Mouse (Mus musculus): ENCODE data around the gene Eno1. TPM values are rescaled to one million over a fixed set of nuclear protein-coding genes. Genes with fewer than 3 reads are reported as not detected.

Gene Eno1
- total RNA-seq, 2 experiments from 2014 or later = 410 TPM

DNA sequence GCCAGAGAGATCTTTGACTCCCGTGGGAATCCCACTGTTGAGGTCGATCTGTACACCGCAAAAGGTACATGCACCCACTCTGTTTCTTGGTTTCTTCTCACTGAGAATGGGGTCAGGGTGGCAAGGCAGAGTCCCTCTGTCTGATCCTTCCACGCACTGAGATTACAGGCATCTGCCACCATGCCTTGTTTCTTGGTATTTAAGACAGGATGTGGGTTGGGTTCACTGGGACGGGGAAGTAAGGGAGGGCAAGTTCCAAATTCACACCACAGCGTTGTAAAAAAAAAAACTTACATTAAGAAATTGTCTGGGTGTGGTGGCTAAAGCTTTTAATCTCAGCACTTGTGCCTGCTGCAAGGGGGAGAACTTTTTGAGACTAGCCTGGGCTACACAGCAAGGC is 3.0 kb downstream of the Eno1 start:
- Histone ChIP-seq H3K27ac (no peak overlapping the region; the same call in 1 of the 2 replicates), H3K4me3 (peak overlapping the region; percentile 98)
- no peak for DNase-seq (ENCODE audit: extremely low spot score in 1 of 2, low spot score in 2 of 2)
- intact Hi-C loops (cut with DNase I) = no loop called here
- TF ChIP-seq CTCF (IDR thresholded peaks at IDR 0.05) = no peak

DNA sequence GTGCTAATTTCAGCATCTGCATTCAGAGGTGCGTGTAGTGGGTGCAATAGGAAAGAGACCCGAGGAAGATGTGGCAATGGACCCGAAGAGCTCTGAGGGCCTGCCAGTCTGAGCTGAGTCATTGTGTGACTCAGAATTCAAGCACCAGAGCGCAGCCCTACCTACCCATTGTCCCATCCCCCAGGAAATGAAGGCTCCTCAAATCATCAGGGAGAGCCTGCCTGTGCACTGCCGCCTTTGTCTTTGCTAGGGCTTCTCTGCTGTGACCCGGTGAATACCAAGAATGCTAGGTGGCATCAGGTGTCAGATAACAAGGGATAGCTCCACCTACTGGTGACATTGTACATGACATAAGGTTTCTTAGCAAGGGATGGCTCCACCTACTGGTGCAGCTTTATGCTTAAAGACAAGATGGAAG is 3.4 kb downstream of the Eno1 start:
- intact Hi-C loops (cut with DNase I) = loop anchor here (2.0 kb wide), 1 partner anchor 15 kb away; no protein-coding TSS in a partner anchor
- peak overlapping the region; percentile 13; the same call in 1 of the 2 replicates for H3K27ac ChIP-seq
- no peak overlapping the region for H3K4me3 ChIP-seq
- peak; percentile 49 to 68 for DNase-seq (ENCODE audit: extremely low spot score in 1 of 2, low spot score in 2 of 2)
- peak; percentile 98 for TF ChIP-seq CTCF (IDR thresholded peaks at IDR 0.05)

DNA sequence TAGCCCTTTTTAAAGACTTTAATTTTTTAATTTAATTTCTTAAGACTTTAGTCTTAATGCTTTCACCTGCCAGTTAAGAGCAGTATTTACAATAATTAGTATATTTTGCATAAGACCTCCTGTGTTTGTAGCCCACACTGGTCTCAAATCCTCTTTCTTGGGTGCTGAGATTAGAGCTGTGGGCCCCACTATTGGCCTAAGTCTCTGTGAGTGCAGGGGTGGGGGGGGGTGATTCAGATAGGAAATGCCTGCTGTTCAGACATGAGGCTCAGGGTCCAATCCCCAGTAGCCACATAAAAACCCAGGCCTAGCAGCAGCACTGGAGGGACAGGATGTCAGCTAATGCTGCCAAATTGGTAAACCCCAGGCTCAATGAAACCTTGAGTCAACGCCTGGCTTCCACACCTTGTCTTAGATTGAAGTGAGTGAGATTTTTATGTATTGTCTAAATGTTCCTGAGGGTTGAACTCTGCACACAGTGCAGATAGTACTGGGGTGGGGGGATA is 3.9 kb downstream of the Eno1 start:
- intact Hi-C loops (cut with DNase I) = loop anchor here (2.0 kb wide), 1 partner anchor 16 kb away; no protein-coding TSS in a partner anchor
- H3K27ac ChIP-seq = no peak overlapping the region
- DNase-seq (ENCODE audit: extremely low spot score in 1 of 2, low spot score in 2 of 2) = no peak
- no peak overlapping the region for H3K4me3 ChIP-seq
- no peak for TF ChIP-seq CTCF (IDR thresholded peaks at IDR 0.05)

DNA sequence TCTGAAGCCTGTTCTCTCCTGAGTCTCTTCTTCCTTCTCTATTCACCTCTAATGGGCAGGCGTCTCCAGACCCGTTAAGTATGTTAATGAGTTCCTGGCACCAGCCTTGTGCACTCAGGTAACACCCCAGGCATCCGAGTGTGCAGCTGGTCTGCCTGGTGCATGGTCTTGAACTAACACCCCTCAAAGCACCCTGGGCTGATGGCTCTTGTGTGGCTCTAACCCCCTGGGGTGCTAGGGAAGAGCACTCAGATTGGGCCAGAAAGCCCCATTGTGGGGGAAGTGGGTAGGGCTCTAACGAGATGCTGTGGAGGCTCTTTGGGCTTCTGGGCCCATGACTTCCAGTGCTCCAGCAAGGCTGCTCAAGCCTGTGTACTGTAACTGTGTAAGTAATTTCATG is 5.2 kb downstream of the Eno1 start:
- Histone ChIP-seq H3K4me3 (no peak overlapping the region), H3K27ac (no peak overlapping the region)
- intact Hi-C loops (cut with DNase I) = loop anchor here (2.0 kb wide), 1 partner anchor 17 kb away; no protein-coding TSS in a partner anchor
- no peak for TF ChIP-seq CTCF (IDR thresholded peaks at IDR 0.05)
- DNase-seq (ENCODE audit: extremely low spot score in 1 of 2, low spot score in 2 of 2) = no peak

DNA sequence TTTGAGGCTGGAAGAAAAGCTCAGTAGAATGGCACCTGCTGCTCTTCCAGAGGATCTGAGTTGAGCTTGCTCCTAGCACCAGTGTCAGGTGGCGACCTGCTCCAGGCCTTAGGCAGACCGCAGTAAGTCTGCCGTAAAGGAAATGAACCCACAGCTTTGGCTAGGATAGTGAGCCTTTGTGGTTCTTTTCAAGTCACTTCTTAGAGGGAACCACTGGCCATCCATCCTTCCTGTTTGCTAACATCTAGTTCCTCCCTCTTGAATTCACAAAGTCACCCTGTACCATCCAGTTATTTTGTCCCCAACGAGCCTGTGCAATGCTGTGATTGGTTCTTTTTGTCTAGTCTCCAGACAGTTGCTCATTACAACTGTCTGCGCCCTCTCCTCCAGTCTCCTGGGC is 6.2 kb downstream of the Eno1 start:
- no peak overlapping the region for H3K4me3 ChIP-seq
- intact Hi-C loops (cut with DNase I) = no loop called here
- DNase-seq (ENCODE audit: extremely low spot score in 1 of 2, low spot score in 2 of 2) = no peak
- peak overlapping the region; percentile 32; the same call in 1 of the 2 replicates for H3K27ac ChIP-seq
- no peak for TF ChIP-seq CTCF (IDR thresholded peaks at IDR 0.05)

DNA sequence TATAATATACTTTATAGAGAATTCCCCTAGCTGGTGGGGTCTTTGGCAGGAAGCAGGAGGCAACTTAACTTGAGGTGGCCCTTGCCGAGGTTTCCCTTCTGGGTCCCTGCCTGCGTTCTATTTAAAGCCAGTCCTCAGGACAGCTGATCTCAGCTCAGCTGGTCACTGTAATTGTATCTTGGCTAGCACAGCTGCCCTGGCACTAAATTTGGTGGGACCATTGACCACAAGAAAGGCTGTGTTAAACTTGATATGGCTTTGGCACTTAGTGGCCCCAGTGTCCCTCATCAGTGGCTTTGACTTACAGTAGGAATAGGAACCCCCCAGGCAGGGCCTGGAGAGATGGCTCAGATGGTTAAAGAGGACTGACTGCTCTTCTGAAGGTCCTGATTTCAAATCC is 9.4 kb downstream of the Eno1 start:
- intact Hi-C loops (cut with DNase I) = loop anchor here (5.0 kb wide), 1 partner anchor 69 kb away; no protein-coding TSS in a partner anchor

DNA sequence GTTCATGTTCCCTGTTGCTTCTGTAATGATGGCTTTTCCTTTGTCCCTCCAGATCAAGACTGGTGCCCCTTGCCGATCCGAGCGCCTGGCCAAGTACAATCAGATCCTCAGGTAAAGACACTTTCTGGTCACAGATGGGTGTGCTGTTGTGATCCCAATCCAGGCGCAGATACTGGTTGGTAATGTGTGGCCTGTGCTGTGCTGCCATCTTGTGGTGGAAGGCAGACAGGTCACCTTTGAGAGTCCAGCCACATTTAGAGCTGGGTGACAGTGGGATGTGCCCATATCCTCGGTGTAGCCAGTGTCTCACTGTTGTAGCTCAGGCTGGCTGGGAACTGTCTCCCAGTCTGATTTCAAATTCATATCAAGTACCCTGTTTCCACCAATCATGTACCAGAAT is 11.5 kb downstream of the Eno1 start:
- peak; percentile 62 to 75 for DNase-seq (ENCODE audit: extremely low spot score in 1 of 2, low spot score in 2 of 2)
- intact Hi-C loops (cut with DNase I) = loop anchor here (5.0 kb wide), 1 partner anchor 71 kb away; no protein-coding TSS in a partner anchor
- H3K27ac ChIP-seq = no peak overlapping the region
- H3K4me3 ChIP-seq = no peak overlapping the region
- peak; percentile 91 for TF ChIP-seq CTCF (IDR thresholded peaks at IDR 0.05)

More for the DNA sequence above, 9.4 kb downstream of the Eno1 start:
- TF ChIP-seq CTCF (IDR thresholded peaks at IDR 0.05) = no peak
- no peak overlapping the region for H3K27ac ChIP-seq
- no peak overlapping the region for H3K4me3 ChIP-seq
- no peak for DNase-seq (ENCODE audit: extremely low spot score in 1 of 2, low spot score in 2 of 2)

DNA sequence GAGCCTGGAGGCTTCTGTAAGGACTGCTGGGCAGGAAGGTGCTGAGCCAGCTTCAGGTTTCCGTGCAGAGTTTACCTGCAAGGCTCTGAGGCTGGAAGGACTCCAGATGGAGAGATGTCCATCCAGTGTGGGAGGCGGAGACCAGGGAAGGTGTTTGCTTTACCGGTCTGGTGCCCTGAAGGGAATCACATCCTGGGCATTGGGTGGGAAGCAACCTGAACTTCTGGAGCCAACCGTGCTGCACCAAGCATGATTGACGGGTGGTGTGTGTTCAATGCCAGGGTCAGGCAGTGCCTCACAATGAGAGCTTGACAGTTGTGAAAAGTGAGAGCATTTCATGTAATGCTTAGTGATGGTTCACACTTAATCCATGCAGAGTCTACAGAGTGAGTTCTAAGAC is 12.4 kb downstream of the Eno1 start:
- TF ChIP-seq CTCF (IDR thresholded peaks at IDR 0.05) = no peak
- intact Hi-C loops (cut with DNase I) = loop anchor here (5.0 kb wide), 1 partner anchor 72 kb away; no protein-coding TSS in a partner anchor
- H3K27ac ChIP-seq = no peak overlapping the region

DNA sequence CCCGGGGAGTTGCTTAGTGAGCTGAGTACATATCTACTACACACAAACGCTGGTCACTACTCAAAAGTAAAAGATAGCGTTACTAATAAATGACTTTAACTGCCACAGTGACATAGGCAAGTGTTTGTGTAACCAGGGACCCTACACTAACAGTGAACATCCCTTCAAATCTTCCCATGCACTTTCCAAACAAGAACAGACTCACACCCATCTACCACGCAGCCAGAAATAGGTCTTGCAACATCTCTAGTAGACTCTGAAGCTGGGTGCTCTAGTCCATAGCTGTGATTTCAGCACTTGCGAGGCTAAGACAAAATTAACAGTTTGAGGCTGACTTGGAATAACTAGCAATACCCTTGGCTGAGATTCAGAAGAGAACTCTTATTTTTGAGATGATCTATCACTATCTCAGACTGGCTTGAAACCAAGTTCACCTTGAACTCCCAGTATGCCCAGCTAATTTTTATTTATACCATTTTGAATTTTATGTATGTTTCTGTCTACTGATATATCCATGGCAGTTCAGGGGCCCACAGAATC is 13.3 kb downstream of the Eno1 start:
- Histone ChIP-seq H3K4me3 (no peak overlapping the region), H3K27ac (peak overlapping the region; percentile 12; the same call in 1 of the 2 replicates)
- DNase-seq (ENCODE audit: extremely low spot score in 1 of 2, low spot score in 2 of 2) = no peak
- TF ChIP-seq CTCF (IDR thresholded peaks at IDR 0.05) = no peak
- intact Hi-C loops (cut with DNase I) = loop anchor here (5.0 kb wide), 1 partner anchor 72 kb away; no protein-coding TSS in a partner anchor

More for the DNA sequence above, 12.4 kb downstream of the Eno1 start:
- H3K4me3 ChIP-seq = no peak overlapping the region
- DNase-seq (ENCODE audit: extremely low spot score in 1 of 2, low spot score in 2 of 2) = no peak

DNA sequence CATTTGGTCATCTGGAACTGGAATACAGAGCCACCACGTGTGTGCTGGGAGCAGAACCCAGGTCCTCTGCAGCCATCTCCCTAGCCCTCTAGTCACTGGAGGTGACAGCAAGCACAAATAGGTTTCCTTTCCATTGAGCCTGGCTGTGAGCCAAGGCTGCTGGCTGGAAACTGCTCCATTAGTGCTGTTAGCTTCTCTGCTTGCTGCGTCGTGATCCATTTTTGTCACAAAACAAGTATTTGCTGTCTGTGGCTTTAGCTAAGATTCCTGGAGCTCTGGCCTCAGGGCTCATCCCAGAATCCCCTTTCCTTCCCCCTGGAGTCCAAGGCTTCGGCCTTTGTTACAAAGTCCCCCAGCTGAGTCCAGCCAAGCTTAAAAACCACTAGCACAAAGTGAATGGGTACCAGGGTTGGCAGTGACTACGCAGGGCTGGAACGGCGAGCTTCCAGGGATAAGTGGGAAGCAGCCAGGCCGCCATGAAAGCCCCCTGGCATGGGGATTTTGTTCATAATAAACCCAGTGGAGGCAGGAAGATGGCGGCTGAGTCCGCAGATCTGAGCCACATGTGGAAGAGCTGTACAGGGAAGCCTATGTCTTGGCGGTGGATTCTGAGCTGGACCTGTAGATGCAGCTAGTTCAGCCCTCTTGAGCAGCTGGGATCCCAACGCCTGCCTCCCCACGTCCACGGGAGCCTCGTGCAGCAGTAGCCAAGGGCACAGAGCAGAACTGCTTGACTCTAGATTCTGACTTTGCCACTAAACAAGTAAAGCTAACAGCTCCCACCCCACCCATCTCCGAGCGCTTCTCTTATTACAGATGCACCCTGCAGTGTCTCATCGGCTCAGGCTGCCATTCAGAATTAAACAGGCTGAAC is 14.3 kb downstream of the Eno1 start:
- no peak for DNase-seq (ENCODE audit: extremely low spot score in 1 of 2, low spot score in 2 of 2)
- TF ChIP-seq CTCF (IDR thresholded peaks at IDR 0.05) = no peak
- H3K4me3 ChIP-seq = no peak overlapping the region
- H3K27ac ChIP-seq = no peak overlapping the region; the same call in 1 of the 2 replicates
- intact Hi-C loops (cut with DNase I) = no loop called here

DNA sequence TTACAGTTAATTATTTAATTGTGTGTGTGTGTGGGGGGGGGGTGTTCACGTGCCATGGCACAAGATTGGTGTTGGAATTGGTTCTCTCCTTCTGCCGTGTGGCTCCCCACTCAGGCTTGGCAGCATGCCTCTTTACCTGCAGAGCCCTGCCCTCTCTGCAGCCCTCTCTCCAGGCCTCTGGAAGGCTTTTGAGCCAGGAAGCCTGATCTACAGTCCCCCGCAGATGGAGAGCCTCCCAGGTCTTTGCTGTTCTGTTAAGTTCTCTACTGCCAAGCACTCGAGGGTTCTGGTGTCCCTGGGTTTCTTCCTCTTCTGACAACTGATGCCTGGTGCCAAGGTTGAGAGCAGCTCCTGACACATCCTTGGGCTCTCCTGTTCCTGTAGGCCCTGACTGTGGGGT is 17.9 kb downstream of the Eno1 start:
- intact Hi-C loops (cut with DNase I) = no loop called here
- Histone ChIP-seq H3K4me3 (no peak overlapping the region), H3K27ac (no peak overlapping the region)
- DNase-seq (ENCODE audit: extremely low spot score in 1 of 2, low spot score in 2 of 2) = no peak
- no peak for TF ChIP-seq CTCF (IDR thresholded peaks at IDR 0.05)

DNA sequence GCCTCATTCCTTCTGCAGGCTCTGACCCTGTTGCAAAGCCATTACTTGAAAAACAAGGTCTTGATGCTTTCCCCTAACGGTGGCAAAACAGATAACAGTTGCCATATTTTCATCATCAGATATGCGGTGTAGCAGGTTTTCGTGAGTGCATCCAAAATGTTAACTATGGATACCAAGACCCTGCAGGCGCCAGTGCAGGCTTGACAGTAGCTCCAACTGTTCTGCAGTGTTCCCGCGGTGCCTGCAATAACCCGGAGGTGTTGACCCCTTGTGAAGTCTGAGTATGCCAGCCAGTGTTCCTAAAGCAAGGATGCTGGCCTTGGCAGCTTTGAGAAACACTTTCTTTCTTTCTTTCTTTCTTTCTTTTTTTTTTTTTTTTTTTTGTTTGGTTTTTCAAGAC is 18.7 kb downstream of the Eno1 start:
- intact Hi-C loops (cut with DNase I) = loop anchor here (5.0 kb wide), 2 partner anchors 82 to 372 kb away; no protein-coding TSS in a partner anchor

More for the DNA sequence above, 18.7 kb downstream of the Eno1 start:
- H3K4me3 ChIP-seq = no peak overlapping the region
- TF ChIP-seq CTCF (IDR thresholded peaks at IDR 0.05) = no peak
- no peak for DNase-seq (ENCODE audit: extremely low spot score in 1 of 2, low spot score in 2 of 2)
- no peak overlapping the region for H3K27ac ChIP-seq

Data from left cerebral cortex, adult 2 months (tissue).